Mouse (Mus musculus): ENCODE data around the gene Sowaha. TPM values are rescaled to one million over a fixed set of nuclear protein-coding genes. Genes with fewer than 3 reads are reported as not detected.

Gene Sowaha
- polyA plus RNA-seq, 1 experiment from 2014 or later, result 0.17 TPM

DNA sequence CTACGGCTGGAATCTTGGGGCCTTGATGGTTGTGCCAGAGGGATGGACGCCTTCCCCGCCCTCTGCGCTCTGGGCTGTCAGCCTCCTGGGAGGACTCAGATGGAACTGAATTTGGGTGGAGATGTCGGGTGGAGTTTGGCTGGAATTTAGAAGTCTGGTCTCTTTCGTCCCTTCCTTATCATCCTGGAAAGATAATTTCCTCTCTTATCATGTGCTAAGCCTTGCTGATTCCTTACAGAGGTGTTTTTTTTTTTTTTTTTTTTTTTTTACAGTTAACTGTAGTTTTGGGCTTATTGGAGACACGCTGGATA is 41.7 kb upstream of the Sowaha start:
- Histone ChIP-seq H3K36me3 (ENCODE audit: control insufficient read depth, insufficient read depth, low read length) (no peaks in the 10 kb centered on the region), H3K9ac (ENCODE audit: low read length) (no peak overlapping the region; the same call in 1 of the 2 replicates), H3K9me3 (ENCODE audit: control insufficient read depth, low read length) (no peaks in the 10 kb centered on the region), H3K4me2 (ENCODE audit: low read depth) (no peak overlapping the region; the same call in 1 of the 2 replicates), H3K4me3 (ENCODE audit: low read depth, low read length) (no peak overlapping the region), H3K4me1 (ENCODE audit: control insufficient read depth, insufficient read depth, low read length) (peaks cover 14% of the 10 kb centered on the region), H3K27ac (ENCODE audit: low read depth, low read length) (no peak overlapping the region), H3K27me3 (ENCODE audit: control insufficient read depth, insufficient read depth, low read length) (no peaks in the 10 kb centered on the region)
- ATAC-seq (ENCODE audit: insufficient read depth, low FRiP score, low TSS enrichment) (no peak), DNase-seq (ENCODE audit: low spot score) (no peak)
- WGBS, result 81% methylated on average over 7 of the region's 7 CpGs

DNA sequence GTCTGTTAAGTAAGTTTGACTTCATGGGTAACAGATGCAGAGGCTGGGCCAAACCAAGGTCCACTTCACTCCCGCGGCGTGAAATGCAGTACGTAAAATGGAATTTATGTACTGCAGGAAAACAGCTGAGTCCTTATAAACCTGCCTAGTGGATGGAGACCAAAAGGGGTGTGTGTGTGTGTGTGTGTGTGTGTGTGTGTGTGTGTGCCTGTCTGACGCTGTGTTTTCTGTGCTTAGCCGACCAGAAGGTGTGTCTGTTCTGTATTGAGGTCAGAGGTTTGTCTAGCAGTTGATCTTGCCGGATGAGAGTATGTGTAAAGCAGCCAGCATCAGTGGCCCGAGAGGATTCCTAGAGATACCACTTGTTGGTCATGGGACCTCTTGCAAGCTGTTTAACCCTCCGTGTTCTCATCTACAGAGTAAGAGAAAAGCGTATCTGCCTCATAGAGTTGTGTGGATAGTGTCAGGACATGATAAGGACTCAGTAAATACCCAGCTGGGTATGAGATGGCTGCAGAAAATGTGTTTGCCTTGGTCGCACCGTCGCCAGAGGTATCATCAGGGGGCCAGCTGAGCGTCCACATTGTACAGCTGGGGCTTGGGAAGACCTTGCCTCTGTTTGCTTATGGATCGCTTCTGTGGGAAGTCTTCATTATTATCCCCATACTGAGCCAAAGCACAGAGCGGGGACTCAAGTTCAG is 41.2 kb upstream of the Sowaha start:
- 50% methylated on average over 16 of the region's 16 CpGs for WGBS
- peak overlapping the region; percentile 80 for H3K4me3 ChIP-seq (ENCODE audit: low read depth, low read length)
- H3K4me2 ChIP-seq (ENCODE audit: low read depth), result peak overlapping the region; percentile 74
- peaks cover 14% of the 10 kb centered on the region for H3K4me1 ChIP-seq (ENCODE audit: control insufficient read depth, insufficient read depth, low read length)
- no peaks in the 10 kb centered on the region for H3K36me3 ChIP-seq (ENCODE audit: control insufficient read depth, insufficient read depth, low read length)
- no peak for DNase-seq (ENCODE audit: low spot score)
- no peak for ATAC-seq (ENCODE audit: insufficient read depth, low FRiP score, low TSS enrichment)
- H3K27ac ChIP-seq (ENCODE audit: low read depth, low read length), result no peak overlapping the region
- no peak overlapping the region; the same call in 1 of the 2 replicates for H3K9ac ChIP-seq (ENCODE audit: low read length)
- no peaks in the 10 kb centered on the region for H3K27me3 ChIP-seq (ENCODE audit: control insufficient read depth, insufficient read depth, low read length)
- H3K9me3 ChIP-seq (ENCODE audit: control insufficient read depth, low read length), result no peaks in the 10 kb centered on the region

DNA sequence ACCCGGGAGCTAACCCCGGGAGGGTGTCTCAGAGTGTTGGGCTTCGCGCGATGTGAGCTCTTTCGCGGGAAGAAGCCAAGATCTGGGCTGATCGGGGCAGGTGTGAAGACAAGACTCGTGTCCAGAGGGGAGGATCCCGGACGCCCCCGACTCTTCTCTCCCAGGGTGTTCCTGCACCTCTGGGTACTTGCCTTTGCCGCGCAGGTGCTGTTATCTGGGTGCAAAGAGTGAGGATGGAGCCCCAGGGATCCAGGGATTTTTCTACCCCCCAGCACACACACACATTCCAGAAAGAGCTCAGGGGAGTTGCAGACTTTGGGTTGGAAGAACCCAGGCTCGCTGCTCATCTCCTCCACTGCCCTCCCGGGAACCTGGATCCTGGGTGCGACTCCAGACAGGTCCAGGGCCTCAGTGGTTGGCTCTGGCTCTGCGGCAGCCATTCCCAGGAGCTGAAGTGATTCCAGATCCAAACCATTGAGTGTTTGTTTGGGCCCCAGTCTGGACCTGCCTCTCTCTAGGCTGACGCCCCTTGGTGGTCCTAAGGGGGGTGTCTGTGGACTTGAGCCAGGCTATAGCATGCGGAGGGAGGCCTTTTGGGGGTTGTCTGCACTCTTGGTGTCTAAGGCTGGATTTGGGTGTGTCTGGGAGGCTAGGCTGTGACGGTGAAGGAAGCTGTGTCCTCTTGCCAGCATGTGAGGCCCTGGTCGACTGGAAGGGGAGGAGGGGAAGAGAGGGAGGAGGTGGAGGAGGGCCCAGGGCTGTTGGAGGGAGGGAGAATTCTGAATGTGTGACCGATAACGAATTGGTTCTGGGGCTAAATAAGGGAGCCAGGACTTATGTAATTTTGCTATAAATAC is 40.3 kb upstream of the Sowaha start:
- ATAC-seq (ENCODE audit: insufficient read depth, low FRiP score, low TSS enrichment) (peak; percentile 22; the same call in 1 of the 2 replicates), DNase-seq (ENCODE audit: low spot score) (peak; percentile 54)
- peak overlapping the region; percentile 81 for H3K9ac ChIP-seq (ENCODE audit: low read length)
- H3K27ac ChIP-seq (ENCODE audit: low read depth, low read length), result no peak overlapping the region
- 3% methylated on average over 24 of the region's 24 CpGs for WGBS
- H3K36me3 ChIP-seq (ENCODE audit: control insufficient read depth, insufficient read depth, low read length), result no peaks in the 10 kb centered on the region
- no peaks in the 10 kb centered on the region for H3K27me3 ChIP-seq (ENCODE audit: control insufficient read depth, insufficient read depth, low read length)
- peaks cover 14% of the 10 kb centered on the region for H3K4me1 ChIP-seq (ENCODE audit: control insufficient read depth, insufficient read depth, low read length)
- peak overlapping the region; percentile 74 for H3K4me2 ChIP-seq (ENCODE audit: low read depth)
- H3K4me3 ChIP-seq (ENCODE audit: low read depth, low read length), result peak overlapping the region; percentile 80
- no peaks in the 10 kb centered on the region for H3K9me3 ChIP-seq (ENCODE audit: control insufficient read depth, low read length)

DNA sequence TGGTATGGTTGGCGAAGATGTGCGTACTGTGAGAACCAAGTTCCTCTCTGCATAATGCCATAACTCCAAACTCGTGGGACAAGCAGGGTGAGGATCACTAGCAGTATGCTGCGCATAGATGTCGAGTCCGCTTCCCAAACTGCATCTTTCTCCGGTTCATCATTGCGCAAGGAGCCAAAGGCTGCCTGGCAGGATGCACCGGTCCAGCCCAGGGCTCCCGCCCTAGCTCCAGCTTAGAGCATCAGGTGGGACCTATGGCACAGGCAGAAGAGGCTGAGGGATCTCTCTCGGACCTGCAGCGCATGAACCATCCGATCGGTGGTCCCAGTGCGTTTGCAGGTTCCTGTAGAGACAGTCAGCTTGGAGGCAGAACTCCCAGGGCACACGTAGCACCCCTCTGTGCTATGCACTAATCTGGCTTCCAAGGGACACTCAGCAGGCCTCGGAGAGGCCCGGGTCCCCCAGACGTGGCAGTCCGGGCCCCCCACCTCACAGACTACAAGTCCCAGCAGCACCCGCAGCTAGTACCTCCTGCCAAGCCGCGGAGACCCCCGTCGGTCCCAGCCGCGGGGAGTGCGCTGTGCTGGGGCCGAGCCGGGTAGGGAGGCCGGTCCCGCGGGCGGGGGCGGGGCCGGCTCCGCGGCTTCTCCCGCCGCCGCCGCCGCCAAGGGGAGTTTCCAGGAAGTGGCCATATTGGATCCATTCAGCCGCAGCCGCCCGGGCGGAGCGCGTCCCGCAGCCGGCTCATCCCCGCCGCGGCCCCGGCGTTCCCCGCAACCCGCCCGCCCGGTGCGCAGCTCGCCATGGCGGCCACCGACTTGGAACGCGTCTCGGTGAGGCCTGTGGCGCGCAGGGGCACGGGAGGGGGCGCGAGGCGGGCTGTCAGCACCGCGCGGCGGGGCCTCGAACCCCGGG is 39.4 kb upstream of the Sowaha start, which contains the start of gene Sept8:
TSS of gene Sept8 (plus strand) at position 51 of the 915 bp plus-strand sequence.
- 4% methylated on average over 75 of the region's 79 CpGs for WGBS
- H3K27me3 ChIP-seq (ENCODE audit: control insufficient read depth, insufficient read depth, low read length), result no peaks in the 10 kb centered on the region
- peaks cover 14% of the 10 kb centered on the region for H3K4me1 ChIP-seq (ENCODE audit: control insufficient read depth, insufficient read depth, low read length)

DNA sequence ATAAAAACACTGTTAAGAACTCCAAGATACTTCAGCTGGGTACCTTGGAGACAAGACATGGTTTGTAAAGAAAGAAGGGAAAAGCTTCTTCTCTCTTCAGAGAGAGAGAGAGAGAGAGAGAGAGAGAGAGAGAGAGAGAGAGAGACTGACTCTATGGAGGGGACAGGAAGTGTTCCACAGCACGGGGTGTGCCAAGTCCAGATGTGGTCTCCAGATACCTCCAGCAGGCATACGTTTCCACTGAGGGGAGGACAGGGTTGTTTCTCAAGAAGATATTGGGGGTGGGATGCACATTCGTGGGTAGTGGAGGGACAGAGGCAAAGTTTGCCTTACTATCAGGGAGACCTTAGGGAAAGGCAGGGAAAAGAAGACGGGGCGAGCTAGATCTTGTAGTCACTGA is 38.7 kb upstream of the Sowaha start:
- peaks cover 14% of the 10 kb centered on the region for H3K4me1 ChIP-seq (ENCODE audit: control insufficient read depth, insufficient read depth, low read length)
- H3K36me3 ChIP-seq (ENCODE audit: control insufficient read depth, insufficient read depth, low read length), result no peaks in the 10 kb centered on the region
- H3K4me3 ChIP-seq (ENCODE audit: low read depth, low read length), result no peak overlapping the region
- DNase-seq (ENCODE audit: low spot score) (no peak), ATAC-seq (ENCODE audit: insufficient read depth, low FRiP score, low TSS enrichment) (no peak)
- H3K9me3 ChIP-seq (ENCODE audit: control insufficient read depth, low read length), result no peaks in the 10 kb centered on the region
- no peak overlapping the region for H3K27ac ChIP-seq (ENCODE audit: low read depth, low read length)
- H3K27me3 ChIP-seq (ENCODE audit: control insufficient read depth, insufficient read depth, low read length), result no peaks in the 10 kb centered on the region
- H3K9ac ChIP-seq (ENCODE audit: low read length), result no peak overlapping the region
- 49% methylated on average over 5 of the region's 5 CpGs for WGBS
- peak overlapping the region; percentile 74; the same call in 1 of the 2 replicates for H3K4me2 ChIP-seq (ENCODE audit: low read depth)

More for the DNA sequence above, 39.4 kb upstream of the Sowaha start, which contains the start of gene Sept8:
- no peaks in the 10 kb centered on the region for H3K36me3 ChIP-seq (ENCODE audit: control insufficient read depth, insufficient read depth, low read length)
- H3K9me3 ChIP-seq (ENCODE audit: control insufficient read depth, low read length), result no peaks in the 10 kb centered on the region
- H3K4me2 ChIP-seq (ENCODE audit: low read depth), result peak within 1 kb of the TSS; percentile 74
- peak within 1 kb of the TSS; percentile 80 for H3K4me3 ChIP-seq (ENCODE audit: low read depth, low read length)
- peak; percentile 76 for DNase-seq (ENCODE audit: low spot score)
- ATAC-seq (ENCODE audit: insufficient read depth, low FRiP score, low TSS enrichment), result peak; percentile 88
- 0 out of 2 replicates have a peak within 1 kb of the TSS, but pooled peaks have one; percentile 27 for H3K27ac ChIP-seq (ENCODE audit: low read depth, low read length)
- H3K9ac ChIP-seq (ENCODE audit: low read length), result peak within 1 kb of the TSS; percentile 81

DNA sequence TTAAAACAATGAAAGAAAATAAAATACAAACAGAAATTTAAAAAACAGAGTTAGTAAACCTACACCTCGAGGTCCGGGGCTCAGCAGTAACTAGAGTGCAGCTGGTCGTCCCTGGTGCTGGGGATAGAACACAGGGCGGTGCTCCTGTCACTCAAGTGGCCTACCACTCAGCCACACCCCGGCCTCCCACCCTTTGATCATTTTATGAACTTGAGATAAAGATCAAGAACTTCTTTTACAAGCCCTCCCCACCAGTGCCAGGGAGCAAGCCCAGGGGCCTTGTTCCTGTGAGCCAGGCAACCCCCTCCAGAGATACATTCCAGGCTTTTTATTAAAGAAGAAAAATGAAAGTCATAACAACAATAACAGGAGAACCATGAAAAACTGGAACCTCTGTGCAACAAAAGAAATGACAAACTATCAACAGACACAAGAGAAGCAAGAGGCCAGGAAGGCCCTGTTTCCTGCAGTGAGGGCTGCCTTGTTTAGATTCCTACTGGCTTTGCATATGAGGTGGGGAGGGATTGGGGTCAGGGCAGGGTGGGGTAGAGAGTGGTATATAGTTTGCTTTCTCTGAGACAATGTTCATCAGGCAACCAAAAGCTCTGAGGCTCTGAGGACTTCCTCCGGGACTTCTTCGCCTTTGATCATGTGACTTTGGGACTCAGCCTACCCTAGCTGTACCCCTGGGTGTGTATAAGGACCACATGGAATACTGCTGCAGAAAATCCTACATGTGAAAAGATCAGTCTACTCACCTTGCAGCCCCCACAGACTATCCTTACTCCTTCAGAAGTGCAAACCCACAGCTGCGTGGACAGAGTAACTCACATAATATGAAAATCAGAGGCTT is 36.9 kb upstream of the Sowaha start:
- Histone ChIP-seq H3K27me3 (ENCODE audit: control insufficient read depth, insufficient read depth, low read length) (no peaks in the 10 kb centered on the region), H3K27ac (ENCODE audit: low read depth, low read length) (no peak overlapping the region)

DNA sequence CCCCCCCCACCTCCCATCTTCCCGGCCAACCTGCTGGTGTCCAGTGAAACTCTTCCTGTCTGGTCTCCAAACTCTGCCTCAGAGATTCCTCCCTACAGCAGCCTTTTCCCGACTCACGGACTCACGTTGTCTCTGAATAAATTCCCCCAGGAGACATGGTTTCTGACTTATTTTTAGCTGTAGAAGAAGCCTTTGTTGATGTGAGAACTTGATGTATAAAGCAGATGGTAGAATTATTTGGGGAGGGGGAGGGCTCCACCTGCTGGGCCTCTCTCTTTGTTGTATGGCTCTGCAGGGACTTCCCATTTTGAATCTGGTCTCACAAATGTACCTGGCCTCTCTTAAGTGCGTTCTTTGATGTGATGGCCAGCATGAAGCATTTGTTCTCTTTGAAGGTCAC is 30.3 kb upstream of the Sowaha start:
- H3K27me3 ChIP-seq (ENCODE audit: control insufficient read depth, insufficient read depth, low read length), result no peaks in the 10 kb centered on the region
- ATAC-seq (ENCODE audit: insufficient read depth, low FRiP score, low TSS enrichment) (no peak), DNase-seq (ENCODE audit: low spot score) (no peak)
- H3K9ac ChIP-seq (ENCODE audit: low read length), result no peak overlapping the region
- no peaks in the 10 kb centered on the region for H3K9me3 ChIP-seq (ENCODE audit: control insufficient read depth, low read length)
- no peaks in the 10 kb centered on the region for H3K4me1 ChIP-seq (ENCODE audit: control insufficient read depth, insufficient read depth, low read length)
- 38% methylated on average over 5 of the region's 5 CpGs for WGBS
- no peak overlapping the region for H3K4me3 ChIP-seq (ENCODE audit: low read depth, low read length)
- no peaks in the 10 kb centered on the region for H3K36me3 ChIP-seq (ENCODE audit: control insufficient read depth, insufficient read depth, low read length)
- H3K4me2 ChIP-seq (ENCODE audit: low read depth), result no peak overlapping the region
- no peak overlapping the region for H3K27ac ChIP-seq (ENCODE audit: low read depth, low read length)

More for the DNA sequence above, 36.9 kb upstream of the Sowaha start:
- Histone ChIP-seq H3K4me1 (ENCODE audit: control insufficient read depth, insufficient read depth, low read length) (peaks cover 14% of the 10 kb centered on the region), H3K9ac (ENCODE audit: low read length) (no peak overlapping the region), H3K36me3 (ENCODE audit: control insufficient read depth, insufficient read depth, low read length) (no peaks in the 10 kb centered on the region), H3K4me2 (ENCODE audit: low read depth) (no peak overlapping the region), H3K4me3 (ENCODE audit: low read depth, low read length) (no peak overlapping the region), H3K9me3 (ENCODE audit: control insufficient read depth, low read length) (no peaks in the 10 kb centered on the region)
- 49% methylated on average over 8 of the region's 8 CpGs for WGBS
- no peak for ATAC-seq (ENCODE audit: insufficient read depth, low FRiP score, low TSS enrichment)
- DNase-seq (ENCODE audit: low spot score), result no peak

All from neural tube, embryonic 11.5 days (tissue).